Mouse (Mus musculus) testis, adult 2 months (tissue): ENCODE measurements around the gene Luzp1.

Source experiments
- CTCF ChIP-seq: fragments of 200-500 bp; IDR thresholded peaks from 2 replicates; pipeline ENCODE4 v1.5.1; 2012; ENCODE audit warnings: low read depth, mild to moderate bottlenecking, inconsistent platforms, low read length, moderate library complexity; ENCODE audit not compliant: control insufficient read depth, insufficient read depth, insufficient replicate concordance
- POLR2A ChIP-seq: fragments of 200-500 bp; IDR thresholded peaks from 2 replicates; pipeline ENCODE4 v1.6.1; 2012; ENCODE audit warnings: low read depth, mild to moderate bottlenecking, inconsistent platforms, low read length, moderate library complexity; ENCODE audit not compliant: control insufficient read depth

DNA sequence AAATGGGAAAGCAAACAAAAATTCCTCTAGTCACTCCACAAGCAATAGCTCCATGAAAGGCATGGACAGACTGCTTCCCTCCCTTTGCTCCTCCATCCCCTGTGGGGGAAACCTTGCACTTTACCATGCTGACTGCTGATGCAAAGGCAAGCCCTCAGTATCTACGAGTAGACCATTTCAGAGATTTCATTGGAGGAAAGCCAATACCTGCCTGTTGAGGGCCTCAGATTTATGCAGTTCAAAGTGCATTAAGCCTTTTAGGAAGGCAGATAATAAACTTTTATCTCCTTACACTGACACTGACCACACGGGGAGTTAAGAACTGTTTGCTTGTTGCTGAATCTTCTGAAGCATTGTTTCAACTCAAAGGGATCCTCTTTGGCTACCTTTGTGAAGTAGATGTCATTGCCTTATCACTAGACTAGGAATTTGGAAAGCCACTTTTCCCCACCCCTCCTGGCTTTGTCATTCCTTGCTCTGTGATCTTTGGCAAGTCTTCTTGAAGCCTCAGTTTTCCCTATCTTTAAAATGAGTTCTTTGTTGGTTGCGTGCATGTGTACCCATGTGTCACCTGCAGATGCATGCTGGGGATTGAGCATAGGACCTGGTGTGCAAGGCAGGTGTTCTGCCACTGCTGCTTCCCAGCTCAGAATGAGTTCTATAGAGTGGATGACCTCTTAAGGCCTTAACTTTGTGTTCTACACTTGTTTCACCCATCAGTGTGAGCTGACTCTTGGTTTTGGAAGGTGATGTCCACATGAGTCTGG, 76.9 kb downstream of the Luzp1 start:
- TF ChIP-seq CTCF, result no peak
- no peak for TF ChIP-seq POLR2A
